ENCODE assay signal across 10 mouse cellular contexts in the genomic region with DNA sequence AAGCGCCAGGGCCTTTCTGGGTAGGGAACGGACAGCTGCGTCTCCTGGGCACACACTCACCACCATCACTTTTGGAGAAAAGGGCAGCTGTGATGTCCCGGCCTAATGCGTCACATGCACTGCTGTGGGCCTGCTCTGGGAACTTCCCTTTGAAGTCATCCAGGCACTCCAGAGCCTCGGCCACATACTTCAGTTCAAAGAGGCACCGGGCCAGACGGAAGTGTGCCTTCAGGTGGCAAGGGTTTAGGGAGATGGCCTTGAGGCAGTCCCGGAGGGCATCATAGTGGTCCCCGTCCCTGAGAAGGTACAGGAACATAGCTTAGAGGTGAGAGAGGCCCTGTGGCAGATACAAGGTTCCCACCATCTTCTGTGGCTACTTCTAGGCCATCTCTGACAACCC. TPM values are rescaled to one million over a fixed set of nuclear protein-coding genes. Genes with fewer than 3 reads are reported as not detected.
A peak's percentile ranks its signal among the peaks of the same experiment; 100 is the strongest.
DNase-seq lines count a peak whose midpoint lies in the region; ATAC-seq and TF ChIP-seq lines count a peak whose summit lies in the region.
"Had no signal": no experiment of that assay in that cellular context is flagged by ENCODE, and none has a peak within 500 bp of the region (broad histone marks: within the 10 kb centered on the region; RNA-seq: fewer than 3 reads in every experiment).

No protein-coding gene starts in this region.

- H3K27ac ChIP-seq in heart, embryonic 13.5 days (replicated peaks) = no peak overlapping the region
- H3K27ac ChIP-seq in stomach, embryonic 14.5 days (ENCODE audit: low read length) = 0 out of 2 replicates have a peak overlapping the region, but pooled peaks have one; percentile 15
- H3K27ac ChIP-seq in stomach, postnatal 0 days (replicated peaks) = no peak overlapping the region
- peak overlapping the region; percentile 83; the same call in 1 of the 2 replicates for H3K27ac ChIP-seq in hindbrain, embryonic 13.5 days
- H3K27ac ChIP-seq: kidney, postnatal 0 days; liver, embryonic 14.5 days had no signal

- H3K27me3 ChIP-seq in heart, embryonic 13.5 days (replicated peaks) = 0 out of 2 replicates have a peak, but pooled peaks cover 5% of the 10 kb centered on the region
- H3K27me3 ChIP-seq in stomach, embryonic 14.5 days (ENCODE audit: control insufficient read depth, insufficient read depth, low read length) = no peaks in the 10 kb centered on the region
- no peaks in the 10 kb centered on the region for H3K27me3 ChIP-seq in stomach, postnatal 0 days (ENCODE audit: control insufficient read depth, insufficient read depth, low read length)
- peaks cover 12% of the 10 kb centered on the region for H3K27me3 ChIP-seq in hindbrain, embryonic 13.5 days

- H3K36me3 ChIP-seq in heart, embryonic 13.5 days = peaks cover 64% of the 10 kb centered on the region
- H3K36me3 ChIP-seq in stomach, embryonic 14.5 days (ENCODE audit: control insufficient read depth, insufficient read depth, low read length) = peaks cover 29% of the 10 kb centered on the region
- H3K36me3 ChIP-seq in stomach, postnatal 0 days (ENCODE audit: control insufficient read depth, insufficient read depth, low read length) = peaks cover 28% of the 10 kb centered on the region
- H3K36me3 ChIP-seq in hindbrain, embryonic 13.5 days = peaks cover 61% of the 10 kb centered on the region

- ATAC-seq in heart, embryonic 13.5 days (ENCODE audit: extremely low read depth, insufficient number of reproducible peaks, low FRiP score, low TSS enrichment) = no peak
- no peak for ATAC-seq in stomach, embryonic 14.5 days (ENCODE audit: insufficient number of reproducible peaks, insufficient read depth, low FRiP score, low read depth)
- ATAC-seq in stomach, postnatal 0 days (ENCODE audit: low FRiP score, low TSS enrichment) = no peak
- peak; percentile 4; the same call in 1 of the 2 replicates for ATAC-seq in hindbrain, embryonic 13.5 days (ENCODE audit: low FRiP score)

- H3K4me2 ChIP-seq in heart, embryonic 13.5 days = no peak overlapping the region
- H3K4me2 ChIP-seq in stomach, embryonic 14.5 days (replicated peaks; ENCODE audit: low read depth, low read length) = no peak overlapping the region
- H3K4me2 ChIP-seq in stomach, postnatal 0 days (replicated peaks; ENCODE audit: low read depth) = no peak overlapping the region
- no peak overlapping the region for H3K4me2 ChIP-seq in hindbrain, embryonic 13.5 days
- H3K4me2 ChIP-seq: midbrain, embryonic 12.5 days had no signal

- peaks cover 45% of the 10 kb centered on the region for H3K4me1 ChIP-seq in heart, embryonic 13.5 days
- H3K4me1 ChIP-seq in stomach, embryonic 14.5 days (ENCODE audit: control insufficient read depth, insufficient read depth, low read length) = peaks cover 31% of the 10 kb centered on the region
- H3K4me1 ChIP-seq in stomach, postnatal 0 days (replicated peaks; ENCODE audit: control insufficient read depth, insufficient read depth) = no peaks in the 10 kb centered on the region
- H3K4me1 ChIP-seq in hindbrain, embryonic 13.5 days (replicated peaks) = peaks cover 57% of the 10 kb centered on the region

- TF ChIP-seq EP300 in stomach, postnatal 0 days (optimal IDR thresholded peaks at IDR 0.05) = no peak

- no peak overlapping the region for H3K4me3 ChIP-seq in heart, embryonic 13.5 days
- no peak overlapping the region for H3K4me3 ChIP-seq in stomach, embryonic 14.5 days (ENCODE audit: low read depth, low read length)
- H3K4me3 ChIP-seq in stomach, postnatal 0 days (ENCODE audit: low read depth, low read length) = no peak overlapping the region
- H3K4me3 ChIP-seq in hindbrain, embryonic 13.5 days = no peak overlapping the region
- H3K4me3 ChIP-seq: midbrain, embryonic 12.5 days had no signal

- no peaks in the 10 kb centered on the region for H3K9me3 ChIP-seq in heart, embryonic 13.5 days
- H3K9me3 ChIP-seq in stomach, embryonic 14.5 days (ENCODE audit: control insufficient read depth, low read depth, low read length) = no peaks in the 10 kb centered on the region
- H3K9me3 ChIP-seq in stomach, postnatal 0 days (ENCODE audit: control insufficient read depth, low read length) = no peaks in the 10 kb centered on the region
- H3K9me3 ChIP-seq in hindbrain, embryonic 13.5 days = no peaks in the 10 kb centered on the region
- H3K9me3 ChIP-seq: midbrain, embryonic 12.5 days had no signal

- no peak for DNase-seq in heart, postnatal 10 days
- DNase-seq in stomach, postnatal 0 days (ENCODE audit: low spot score) = no peak
- no peak for DNase-seq in urinary bladder, postnatal 25 days (ENCODE audit: low spot score)
- DNase-seq in heart, postnatal 14 days = no peak

- H3K9ac ChIP-seq in heart, embryonic 13.5 days = peak overlapping the region; percentile 61
- 0 out of 2 replicates have a peak overlapping the region, but pooled peaks have one; percentile 3 for H3K9ac ChIP-seq in stomach, embryonic 14.5 days (replicated peaks; ENCODE audit: low read depth, low read length)
- no peak overlapping the region for H3K9ac ChIP-seq in stomach, postnatal 0 days (ENCODE audit: low read length)
- peak overlapping the region; percentile 59; the same call in 1 of the 2 replicates for H3K9ac ChIP-seq in hindbrain, embryonic 13.5 days
- H3K9ac ChIP-seq: liver, embryonic 14.5 days had no signal

- 58% methylated on average over 10 of the region's 10 CpGs for WGBS in heart, embryonic 13.5 days
- WGBS in stomach, embryonic 14.5 days = 66% methylated on average over 10 of the region's 10 CpGs
- 71% methylated on average over 10 of the region's 10 CpGs for WGBS in stomach, postnatal 0 days
- WGBS in hindbrain, embryonic 13.5 days = 73% methylated on average over 10 of the region's 10 CpGs

- intact Hi-C loops in heart, postnatal 10 days (cut with DNase I) = loop anchor here (1.0 to 5.0 kb wide), 7 partner anchors 45 to 350 kb away; no protein-coding TSS in a partner anchor
- intact Hi-C loops in heart, postnatal 14 days (cut with DNase I) = loop anchor here (1.0 to 5.0 kb wide), 4 partner anchors 45 to 350 kb away; no protein-coding TSS in a partner anchor

- no peak for TF ChIP-seq CTCF in stomach, postnatal 0 days (IDR thresholded peaks at IDR 0.05; ENCODE audit: low read depth)

RNA-seq across cellular contexts. Expression of gene Tmem222, which starts 19.8 kb away (rescaled TPM):
- polyA plus RNA-seq in heart, embryonic 13.5 days (2015; fragmentation: Nextera tagmentation; extraction: Ambion mirVana) = 57.1 and 60.2 TPM in 2 replicates
- total RNA-seq in heart, postnatal 10 days (2021) = 10 to 100 TPM; 28.7 to 31.7 TPM
- polyA plus RNA-seq in stomach, embryonic 14.5 days (2014; fragmentation: Nextera tagmentation; extraction: Ambion mirVana) = 88.1 and 88.6 TPM in 2 replicates
- 51.4 and 53.9 TPM in 2 replicates for polyA plus RNA-seq in stomach, postnatal 0 days (2015; fragmentation: Nextera tagmentation; extraction: Ambion mirVana)
- polyA plus RNA-seq in hindbrain, embryonic 13.5 days (2015; fragmentation: Nextera tagmentation; extraction: Ambion mirVana) = 101 and 102 TPM in 2 replicates
- 10 to 100 TPM; 25.1 to 27.0 TPM for total RNA-seq in heart, postnatal 14 days (2021)

RNA-seq across cellular contexts. Expression of gene Sytl1, which starts 34.4 kb away (rescaled TPM):
- 0.32 and 0.78 TPM in 2 replicates for polyA plus RNA-seq in heart, embryonic 13.5 days (2015; fragmentation: Nextera tagmentation; extraction: Ambion mirVana)
- total RNA-seq in heart, postnatal 10 days (2021) = 1 to 10 TPM in 1 of 2 experiments, under 1 TPM in 1; 0.74 to 1.5 TPM
- 9.3 and 10.3 TPM in 2 replicates for polyA plus RNA-seq in stomach, embryonic 14.5 days (2014; fragmentation: Nextera tagmentation; extraction: Ambion mirVana)
- 93.5 and 109 TPM in 2 replicates for polyA plus RNA-seq in stomach, postnatal 0 days (2015; fragmentation: Nextera tagmentation; extraction: Ambion mirVana)
- 0.41 and 0.69 TPM in 2 replicates for polyA plus RNA-seq in hindbrain, embryonic 13.5 days (2015; fragmentation: Nextera tagmentation; extraction: Ambion mirVana)
- total RNA-seq in heart, postnatal 14 days (2021) = 1 to 10 TPM in 1 of 2 experiments, under 1 TPM in 1; 0.84 to 2.4 TPM

RNA-seq across cellular contexts. Expression of gene Wdtc1, which starts 55.9 kb away (rescaled TPM):
- polyA plus RNA-seq in heart, embryonic 13.5 days (2015; fragmentation: Nextera tagmentation; extraction: Ambion mirVana) = 11.3 and 11.9 TPM in 2 replicates
- 10 to 100 TPM; 55.3 to 58.8 TPM for total RNA-seq in heart, postnatal 10 days (2021)
- polyA plus RNA-seq in stomach, embryonic 14.5 days (2014; fragmentation: Nextera tagmentation; extraction: Ambion mirVana) = 18.5 and 19.9 TPM in 2 replicates
- 6.2 and 7.7 TPM in 2 replicates for polyA plus RNA-seq in stomach, postnatal 0 days (2015; fragmentation: Nextera tagmentation; extraction: Ambion mirVana)
- polyA plus RNA-seq in hindbrain, embryonic 13.5 days (2015; fragmentation: Nextera tagmentation; extraction: Ambion mirVana) = 18.4 and 21.3 TPM in 2 replicates
- 10 to 100 TPM; 65.7 to 70.6 TPM for total RNA-seq in heart, postnatal 14 days (2021)

RNA-seq across cellular contexts. Expression of gene Map3k6, which starts 56.7 kb away (rescaled TPM):
- polyA plus RNA-seq in heart, embryonic 13.5 days (2015; fragmentation: Nextera tagmentation; extraction: Ambion mirVana) = 2.3 and 2.6 TPM in 2 replicates
- total RNA-seq in heart, postnatal 10 days (2021) = 10 to 100 TPM in 1 of 2 experiments, 1 to 10 TPM in 1; 8.2 to 30.7 TPM
- polyA plus RNA-seq in stomach, embryonic 14.5 days (2014; fragmentation: Nextera tagmentation; extraction: Ambion mirVana) = 3.1 and 3.4 TPM in 2 replicates
- polyA plus RNA-seq in stomach, postnatal 0 days (2015; fragmentation: Nextera tagmentation; extraction: Ambion mirVana) = 17.6 and 21.5 TPM in 2 replicates
- polyA plus RNA-seq in hindbrain, embryonic 13.5 days (2015; fragmentation: Nextera tagmentation; extraction: Ambion mirVana) = 1.9 and 2.0 TPM in 2 replicates
- 10 to 100 TPM; 22.4 to 22.5 TPM for total RNA-seq in heart, postnatal 14 days (2021)

Comparison
In these comparisons a context has a peak if more than half of its experiments do, and no peak if none do; other contexts are left out.
1. H3K27ac ChIP-seq: peak in stomach, embryonic 14.5 days (single experiment) and hindbrain, embryonic 13.5 days (single experiment); none in heart, embryonic 13.5 days (single experiment) and stomach, postnatal 0 days (single experiment).